In genomic region chr5:35739536-35740278, GRCm38 (mm10) we compare ENCODE assay signal across 9 mouse cellular contexts. TPM values are rescaled to one million over a fixed set of nuclear protein-coding genes. Genes with fewer than 3 reads are reported as not detected.
DNase-seq lines count a peak whose midpoint lies in the region; ATAC-seq and TF ChIP-seq lines count a peak whose summit lies in the region.
"Had no signal": no experiment of that assay in that cellular context is flagged by ENCODE, and none has a peak within 500 bp of the region (broad histone marks: within the 10 kb centered on the region; RNA-seq: fewer than 3 reads in every experiment).

Gene Sh3tc1 (minus strand): TSS chr5:35739987.

- H3K9ac ChIP-seq in heart, embryonic 16.5 days (ENCODE audit: low read length) = peak within 1 kb of the TSS; percentile 34; the same call in 1 of the 2 replicates

- H3K4me1 ChIP-seq in spleen, adult 2 months (ENCODE audit: control insufficient read depth, insufficient read depth, insufficient read length) = peaks cover 3% of the 10 kb centered on the region; the same call in 1 of the 2 replicates
- H3K4me1 ChIP-seq in heart, embryonic 16.5 days (ENCODE audit: control insufficient read depth, insufficient read depth, low read length) = peaks cover 43% of the 10 kb centered on the region

- intact Hi-C loops in left cerebral cortex, postnatal 25 days (cut with DNase I) = no loop called here

- ATAC-seq in heart, embryonic 16.5 days (replicated peaks; ENCODE audit: extremely low read depth, insufficient read depth, low FRiP score) = peak; percentile 53

- TF ChIP-seq POLR2A in spleen, adult 2 months (IDR thresholded peaks at IDR 0.05; ENCODE audit: low read depth, low read length) = no peak

- H3K27ac ChIP-seq in spleen, adult 2 months (ENCODE audit: insufficient read depth, low read length) = no peak within 1 kb of the TSS
- H3K27ac ChIP-seq in heart, embryonic 16.5 days (ENCODE audit: low read length) = peak within 1 kb of the TSS; percentile 46; the same call in 1 of the 2 replicates

- no peaks in the 10 kb centered on the region for H3K9me3 ChIP-seq in heart, embryonic 16.5 days (replicated peaks; ENCODE audit: control insufficient read depth, low read length)

- TF ChIP-seq CTCF in spleen, adult 2 months (IDR thresholded peaks at IDR 0.05; ENCODE audit: extremely low read depth, insufficient read depth, insufficient read length, insufficient replicate concordance) = no peak

- H3K36me3 ChIP-seq in spleen, adult 2 months (ENCODE audit: control insufficient read depth, insufficient read depth, low read length) = no peaks in the 10 kb centered on the region
- no peaks in the 10 kb centered on the region for H3K36me3 ChIP-seq in heart, embryonic 16.5 days (ENCODE audit: control insufficient read depth, insufficient read depth)

- H3K4me2 ChIP-seq in heart, embryonic 16.5 days (ENCODE audit: low read depth, low read length) = peak within 1 kb of the TSS; percentile 27; the same call in 1 of the 2 replicates

- no peaks in the 10 kb centered on the region for H3K27me3 ChIP-seq in spleen, adult 2 months (ENCODE audit: control insufficient read depth, insufficient read depth, low read length)
- no peaks in the 10 kb centered on the region for H3K27me3 ChIP-seq in heart, embryonic 16.5 days (ENCODE audit: control insufficient read depth, insufficient read depth, low read length)

- WGBS in spleen, adult 2 months = 75% methylated on average over 10 of the region's 10 CpGs
- WGBS in heart, embryonic 16.5 days = 30% methylated on average over 10 of the region's 10 CpGs

- no peak for DNase-seq in spleen, adult 2 months (ENCODE audit: low read depth in 1 of 2, low spot score in 2 of 2)
- no peak for DNase-seq in spleen, postnatal 14 days (ENCODE audit: low spot score in 2 of 2)
- peak; percentile 87 to 91 for DNase-seq in lung, adult 18-20 months
- DNase-seq in urinary bladder, postnatal 36 days (ENCODE audit: low spot score in 2 of 2) = peak; percentile 55 to 72
- no peak for DNase-seq in left cerebral cortex, postnatal 25 days (ENCODE audit: low spot score in 2 of 2)
- no peak for DNase-seq in left cerebral cortex, adult 8-10 months (ENCODE audit: low spot score in 2 of 2)
- no peak for DNase-seq in thymus, postnatal 0 days (ENCODE audit: low spot score)

- H3K4me3 ChIP-seq in spleen, adult 2 months (ENCODE audit: extremely low read depth, insufficient read depth, insufficient read length) = no peak within 1 kb of the TSS
- H3K4me3 ChIP-seq in heart, embryonic 16.5 days (ENCODE audit: low read length) = no peak within 1 kb of the TSS
- H3K4me3 ChIP-seq: erythroblast, embryonic 14.5 days had no signal

RNA-seq across cellular contexts. Expression of gene Sh3tc1, which starts in this region (rescaled TPM):
- 10.7 and 12.9 TPM in 2 replicates for polyA plus RNA-seq in spleen, adult 2 months (2012; rRNA removed)
- polyA plus RNA-seq in heart, embryonic 16.5 days (2015; fragmentation: Nextera tagmentation; extraction: Ambion mirVana) = 8.3 and 10.0 TPM in 2 replicates
- 1 to 10 TPM; 2.7 to 3.0 TPM for total RNA-seq in left cerebral cortex, postnatal 25 days (2021)
- 1 to 10 TPM; 1.6 to 5.9 (median 3.3) TPM for total RNA-seq in left cerebral cortex, adult 8-10 months (2022)
- polyA plus RNA-seq in thymus, postnatal 0 days (2015; fragmentation: Nextera tagmentation; extraction: Ambion mirVana) = 2.1 and 2.2 TPM in 2 replicates

Comparison
In these comparisons a context has a peak if more than half of its experiments do, and no peak if none do; other contexts are left out.
1. DNase-seq: peak in lung, adult 18-20 months (2 of 2) and urinary bladder, postnatal 36 days (2 of 2); none in spleen, adult 2 months (0 of 2), spleen, postnatal 14 days (0 of 2), left cerebral cortex, postnatal 25 days (0 of 2), left cerebral cortex, adult 8-10 months (0 of 2) and thymus, postnatal 0 days (single experiment).